Mouse (Mus musculus): ENCODE data around the gene Lsg1.

- TF ChIP-seq CTCF (IDR thresholded peaks at IDR 0.05; ENCODE audit: insufficient read depth, low read length) (no peak), POLR2A (IDR thresholded peaks at IDR 0.05; ENCODE audit: borderline replicate concordance, extremely low read depth, low read depth, low read length) (no peak)
These were observed 40.4 kb upstream of the Lsg1 start for GRCm38 (mm10) chr16:30627586-30628337.

Data from lung, adult 2 months (tissue).